Mouse (Mus musculus) small intestine, adult 10 weeks (tissue): Measurements from ENCODE around the gene Msh5. TPM values are rescaled to one million over a fixed set of nuclear protein-coding genes. Genes with fewer than 3 reads are reported as not detected.

Experiments used
- polyA plus RNA-seq: library from polyadenylated mRNA; stranded (reverse); fragments of 350-450 nt; fragmentation: Illumina TruSeq; extraction: RNeasy Lipid Tissue Mini Kit (QIAGEN cat#74804); gene quantifications from one replicate; pipeline ENCODE4 v1.2.3, GENCODE M21; 2014; ENCODE audit warnings: low replicate concordance

The Msh5 gene
- polyA plus RNA-seq, 1 experiment from 2014 or later: 0.93 TPM

Other genes starting within 250 kb of the Msh5 start
- gene Cyp21a1, start 242.2 kb downstream of the Msh5 start, polyA plus RNA-seq: not detected
- gene Stk19, start 209.8 kb downstream of the Msh5 start, polyA plus RNA-seq: 17.0 TPM
- gene Dxo, start 209.7 kb downstream of the Msh5 start, polyA plus RNA-seq: 1.6 TPM
- 4.8 TPM for gene Skiv2l, start 196.5 kb downstream of the Msh5 start, polyA plus RNA-seq
- gene Nelfe, start 196.4 kb downstream of the Msh5 start, polyA plus RNA-seq: 0.41 TPM
- 20.3 TPM for gene Cfb, start 184.2 kb downstream of the Msh5 start, polyA plus RNA-seq
- gene Zbtb12, start 167.3 kb downstream of the Msh5 start, polyA plus RNA-seq: 1.3 TPM
- 2.4 TPM for gene Gm20547, start 164.7 kb downstream of the Msh5 start, polyA plus RNA-seq
- gene C2, start 148.5 kb downstream of the Msh5 start, polyA plus RNA-seq: not detected
- gene Ehmt2, start 148.3 kb downstream of the Msh5 start, polyA plus RNA-seq: 5.3 TPM
- 2.7 TPM for gene Slc44a4, start 132.3 kb downstream of the Msh5 start, polyA plus RNA-seq
- gene Neu1, start 115.5 kb downstream of the Msh5 start, polyA plus RNA-seq: 3.6 TPM
- 1.3 TPM for gene Hspa1b, start 87.5 kb downstream of the Msh5 start, polyA plus RNA-seq
- not detected for gene Gm20481, start 76.8 kb downstream of the Msh5 start, polyA plus RNA-seq
- gene Hspa1a, start 74.6 kb downstream of the Msh5 start, polyA plus RNA-seq: 0.52 TPM
- not detected for gene Hspa1l, start 74.0 kb downstream of the Msh5 start, polyA plus RNA-seq
- gene Lsm2, start 64.9 kb downstream of the Msh5 start, polyA plus RNA-seq: 12.4 TPM
- gene Vars, start 45.8 kb downstream of the Msh5 start, polyA plus RNA-seq: 0.37 TPM
- 0.11 TPM for gene Vwa7, start 30.2 kb downstream of the Msh5 start, polyA plus RNA-seq
- gene Sapcd1, start 18.7 kb downstream of the Msh5 start, polyA plus RNA-seq: not detected
- 31.3 TPM for gene Clic1, start 3.2 kb upstream of the Msh5 start, polyA plus RNA-seq
- gene Ddah2, start 12.3 kb upstream of the Msh5 start, polyA plus RNA-seq: not detected
- not detected for gene Ly6g6c, start 18.6 kb upstream of the Msh5 start, polyA plus RNA-seq
- 0.59 TPM for gene Mpig6b, start 19.4 kb upstream of the Msh5 start, polyA plus RNA-seq
- not detected for gene Ly6g6e, start 30.2 kb upstream of the Msh5 start, polyA plus RNA-seq
- gene Ly6g6d, start 31.3 kb upstream of the Msh5 start, polyA plus RNA-seq: not detected
- gene Ly6g6f, start 38.9 kb upstream of the Msh5 start, polyA plus RNA-seq: not detected
- gene Abhd16a, start 42.5 kb upstream of the Msh5 start, polyA plus RNA-seq: 3.7 TPM
- not detected for gene Ly6g5c, start 61.5 kb upstream of the Msh5 start, polyA plus RNA-seq
- not detected for gene Ly6g5b, start 68.7 kb upstream of the Msh5 start, polyA plus RNA-seq
- 2.3 TPM for gene Gpank1, start 74.7 kb upstream of the Msh5 start, polyA plus RNA-seq
- gene Csnk2b, start 75.3 kb upstream of the Msh5 start, polyA plus RNA-seq: 112 TPM
- gene D17H6S53E, start 79.6 kb upstream of the Msh5 start, polyA plus RNA-seq: 1.7 TPM
- gene Apom, start 85.3 kb upstream of the Msh5 start, polyA plus RNA-seq: not detected
- 9.2 TPM for gene Bag6, start 88.4 kb upstream of the Msh5 start, polyA plus RNA-seq
- gene Prrc2a, start 118.2 kb upstream of the Msh5 start, polyA plus RNA-seq: 7.5 TPM
- gene Aif1, start 129.3 kb upstream of the Msh5 start, polyA plus RNA-seq: 8.4 TPM
- gene Lst1, start 141.7 kb upstream of the Msh5 start, polyA plus RNA-seq: not detected
- not detected for gene Ltb, start 147.7 kb upstream of the Msh5 start, polyA plus RNA-seq
- not detected for gene Tnf, start 155.3 kb upstream of the Msh5 start, polyA plus RNA-seq
- not detected for gene Lta, start 158.6 kb upstream of the Msh5 start, polyA plus RNA-seq
- not detected for gene Gm16181, start 174.1 kb upstream of the Msh5 start, polyA plus RNA-seq
- gene Atp6v1g2, start 186.9 kb upstream of the Msh5 start, polyA plus RNA-seq: 1.9 TPM
- not detected for gene Nfkbil1, start 189.0 kb upstream of the Msh5 start, polyA plus RNA-seq
- 4.0 TPM for gene Ddx39b, start 195.0 kb upstream of the Msh5 start, polyA plus RNA-seq
- 51.6 TPM for gene H2-D1, start 216.0 kb upstream of the Msh5 start, polyA plus RNA-seq